Mouse (Mus musculus): ENCODE data around the gene Pym1. TPM values are rescaled to one million over a fixed set of nuclear protein-coding genes. Genes with fewer than 3 reads are reported as not detected.

The Pym1 gene
- polyA plus RNA-seq, 1 experiment from 2014 or later, result 47.7 TPM

DNA sequence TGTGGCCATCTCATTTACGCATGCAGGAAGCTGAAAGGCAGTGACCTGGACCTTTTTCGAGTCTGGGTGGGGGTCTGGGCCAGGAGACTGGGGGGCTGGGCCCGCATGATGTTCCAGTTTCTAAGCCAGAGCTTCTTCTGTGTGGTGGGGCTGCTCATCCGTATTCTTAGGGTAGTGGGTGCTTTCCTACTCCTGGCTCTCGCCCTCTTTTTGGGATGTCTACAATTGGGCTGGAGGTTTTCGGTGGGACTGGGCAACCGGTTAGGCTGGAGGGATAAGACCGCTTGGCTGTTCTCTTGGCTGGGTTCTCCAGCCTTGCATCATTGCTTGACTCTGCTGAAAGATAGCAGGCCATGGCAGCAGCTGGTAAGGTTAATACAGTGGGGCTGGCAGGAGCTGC is 59.3 kb downstream of the Pym1 start:
- Histone ChIP-seq H3K4me3 (ENCODE audit: low read depth, low read length) (peak overlapping the region; percentile 15; the same call in 1 of the 2 replicates), H3K9me3 (replicated peaks; ENCODE audit: control insufficient read depth, low read length, poor library complexity, severe bottlenecking) (no peaks in the 10 kb centered on the region), H3K4me2 (ENCODE audit: low read length) (peak overlapping the region; percentile 59), H3K9ac (ENCODE audit: low read depth, low read length) (0 out of 2 replicates have a peak overlapping the region, but pooled peaks have one; percentile 3), H3K4me1 (ENCODE audit: control insufficient read depth, insufficient read depth, low read length) (peaks cover 55% of the 10 kb centered on the region), H3K27me3 (ENCODE audit: control insufficient read depth, insufficient read depth, low read depth, low read length) (no peaks in the 10 kb centered on the region), H3K27ac (ENCODE audit: low read length) (no peak overlapping the region), H3K36me3 (ENCODE audit: control insufficient read depth, insufficient read depth, low read length) (no peaks in the 10 kb centered on the region)
- no peak for ATAC-seq
- 96% methylated on average over 8 of the region's 8 CpGs for WGBS

Other genes starting within 250 kb of the Pym1 start
- 5.3 and 6.4 TPM in 2 replicates for gene Myl6b, start 249.2 kb upstream of the Pym1 start, polyA plus RNA-seq (2015; fragmentation: Nextera tagmentation; extraction: Ambion mirVana)
- gene Esyt1, start 222.0 kb upstream of the Pym1 start, polyA plus RNA-seq (2015; fragmentation: Nextera tagmentation; extraction: Ambion mirVana), result 8.8 and 8.9 TPM in 2 replicates
- gene Zc3h10, start 200.1 kb upstream of the Pym1 start, polyA plus RNA-seq (2015; fragmentation: Nextera tagmentation; extraction: Ambion mirVana), result 17.8 and 19.7 TPM in 2 replicates
- 1,924 and 2,018 TPM in 2 replicates for gene Rpl41, start 198.6 kb upstream of the Pym1 start, polyA plus RNA-seq (2015; fragmentation: Nextera tagmentation; extraction: Ambion mirVana)
- gene Pa2g4, start 181.9 kb upstream of the Pym1 start, polyA plus RNA-seq (2015; fragmentation: Nextera tagmentation; extraction: Ambion mirVana), result 124 and 125 TPM in 2 replicates
- gene Erbb3, start 158.2 kb upstream of the Pym1 start, polyA plus RNA-seq (2015; fragmentation: Nextera tagmentation; extraction: Ambion mirVana), result 0.41 and 0.47 TPM in 2 replicates
- gene Rps26, start 121.1 kb upstream of the Pym1 start, polyA plus RNA-seq (2015; fragmentation: Nextera tagmentation; extraction: Ambion mirVana), result 295 and 315 TPM in 2 replicates
- gene Ikzf4, start 101.9 kb upstream of the Pym1 start, polyA plus RNA-seq (2015; fragmentation: Nextera tagmentation; extraction: Ambion mirVana), result 23.1 and 23.5 TPM in 2 replicates
- gene Suox, start 73.8 kb upstream of the Pym1 start, polyA plus RNA-seq (2015; fragmentation: Nextera tagmentation; extraction: Ambion mirVana), result 13.4 and 13.7 TPM in 2 replicates
- gene Rab5b, start 51.6 kb upstream of the Pym1 start, polyA plus RNA-seq (2015; fragmentation: Nextera tagmentation; extraction: Ambion mirVana), result 119 and 128 TPM in 2 replicates
- 0.37 and 0.77 TPM in 2 replicates for gene Pmel, start 43.7 kb upstream of the Pym1 start, polyA plus RNA-seq (2015; fragmentation: Nextera tagmentation; extraction: Ambion mirVana)
- 14.6 and 15.0 TPM in 2 replicates for gene Cdk2, start 42.9 kb upstream of the Pym1 start, polyA plus RNA-seq (2015; fragmentation: Nextera tagmentation; extraction: Ambion mirVana)
- 6.1 and 6.3 TPM in 2 replicates for gene Dgka, start 3.0 kb upstream of the Pym1 start, polyA plus RNA-seq (2015; fragmentation: Nextera tagmentation; extraction: Ambion mirVana)
- gene Mmp19, start 43.0 kb downstream of the Pym1 start, polyA plus RNA-seq (2015; fragmentation: Nextera tagmentation; extraction: Ambion mirVana), result 0.51 and 0.88 TPM in 2 replicates
- gene Dnajc14, start 56.2 kb downstream of the Pym1 start, polyA plus RNA-seq (2015; fragmentation: Nextera tagmentation; extraction: Ambion mirVana), result 54.2 and 59.5 TPM in 2 replicates
- gene Tmem198b, start 56.5 kb downstream of the Pym1 start, polyA plus RNA-seq (2015; fragmentation: Nextera tagmentation; extraction: Ambion mirVana), result 14.8 and 16.1 TPM in 2 replicates
- gene Sarnp, start 69.4 kb downstream of the Pym1 start, polyA plus RNA-seq (2015; fragmentation: Nextera tagmentation; extraction: Ambion mirVana), result 143 and 152 TPM in 2 replicates
- 17.7 and 18.6 TPM in 2 replicates for gene Ormdl2, start 73.8 kb downstream of the Pym1 start, polyA plus RNA-seq (2015; fragmentation: Nextera tagmentation; extraction: Ambion mirVana)
- 7.6 and 7.9 TPM in 2 replicates for gene Gdf11, start 143.8 kb downstream of the Pym1 start, polyA plus RNA-seq (2015; fragmentation: Nextera tagmentation; extraction: Ambion mirVana)
- 152 and 195 TPM in 2 replicates for gene Cd63, start 153.1 kb downstream of the Pym1 start, polyA plus RNA-seq (2015; fragmentation: Nextera tagmentation; extraction: Ambion mirVana)
- 13.6 TPM in 2 replicates for gene Rdh5, start 175.0 kb downstream of the Pym1 start, polyA plus RNA-seq (2015; fragmentation: Nextera tagmentation; extraction: Ambion mirVana)
- 227 and 228 TPM in 2 replicates for gene Bloc1s1, start 176.1 kb downstream of the Pym1 start, polyA plus RNA-seq (2015; fragmentation: Nextera tagmentation; extraction: Ambion mirVana)
- gene Itga7, start 185.9 kb downstream of the Pym1 start, polyA plus RNA-seq (2015; fragmentation: Nextera tagmentation; extraction: Ambion mirVana), result 6.1 and 9.2 TPM in 2 replicates
- gene Mettl7b, start 213.1 kb downstream of the Pym1 start, polyA plus RNA-seq (2015; fragmentation: Nextera tagmentation; extraction: Ambion mirVana), result not detected in 2 replicates
- gene Olfr9, start 241.5 kb downstream of the Pym1 start, polyA plus RNA-seq (2015; fragmentation: Nextera tagmentation; extraction: Ambion mirVana), result not detected in 2 replicates